Mouse (Mus musculus) kidney, embryonic 16.5 days (tissue): Measurements from ENCODE around the gene Clasp2. TPM values are rescaled to one million over a fixed set of nuclear protein-coding genes. Genes with fewer than 3 reads are reported as not detected.
"Not testable (repeated sequence)": the region's sequence is repeated elsewhere in the genome, so short reads cannot be mapped to it uniquely, and the experiment has no call there.

ENCODE experiments used
- ATAC-seq: fragments of 200-750 bp; cut with Nextera tagmentation; 2 replicates; pipeline ENCODE4 v1.8.0; 2017; ENCODE audit warnings: moderate TSS enrichment; ENCODE audit not compliant: low FRiP score, low TSS enrichment
- H3K27ac ChIP-seq: fragments of 300-500 bp; sonication (generic); 2 replicates; pipeline ENCODE4 v1.5.1; 2014; ENCODE audit warnings: low read length
- H3K27me3 ChIP-seq: fragments of 300-500 bp; sonication (generic); 2 replicates; pipeline ENCODE4 v1.6.1; 2014; ENCODE audit warnings: low read length, control low read depth, mixed read lengths; ENCODE audit not compliant: insufficient read depth
- H3K36me3 ChIP-seq: fragments of 300-500 bp; sonication (generic); 2 replicates; pipeline ENCODE4 v1.6.1; 2014; ENCODE audit warnings: low read length, control low read depth, mixed read lengths; ENCODE audit not compliant: insufficient read depth
- H3K4me1 ChIP-seq: fragments of 300-500 bp; sonication (generic); 2 replicates; pipeline ENCODE4 v1.6.1; 2014; ENCODE audit warnings: low read length, control low read depth, mixed read lengths; ENCODE audit not compliant: insufficient read depth
- H3K4me2 ChIP-seq: fragments of 300-500 bp; sonication (generic); replicated peaks from 2 replicates; pipeline ENCODE4 v1.6.1; 2014; ENCODE audit warnings: low read depth, low read length
- H3K4me3 ChIP-seq: fragments of 300-500 bp; sonication (generic); 2 replicates; pipeline ENCODE4 v1.5.1; 2014; ENCODE audit warnings: mild to moderate bottlenecking, low read length
- H3K9ac ChIP-seq: fragments of 300-500 bp; sonication (generic); replicated peaks from 2 replicates; pipeline ENCODE4 v1.6.1; 2014; ENCODE audit warnings: low read length
- H3K9me3 ChIP-seq: fragments of 300-500 bp; sonication (generic); 2 replicates; pipeline ENCODE4 v1.6.1; 2016; ENCODE audit warnings: low read length, control low read depth
- WGBS: fragments of 180-500 bp; shearing (Covaris S2); extraction: QIAGEN DNeasy Blood & Tissue Kit; methylation state at CpG from one replicate; pipeline ENCODE4 v1.1.7; 2014; 5-methylcytosine and 5-hydroxymethylcytosine counted together
- polyA plus RNA-seq: library from polyadenylated mRNA; unstranded; fragments of >200 nt; fragmentation: Nextera tagmentation; extraction: Ambion mirVana; gene quantifications from 2 replicates; pipeline ENCODE4 v1.2.1, GENCODE M21; 2015

Gene Clasp2
- polyA plus RNA-seq, 1 experiment from 2014 or later: 23.0 TPM

- H3K27ac ChIP-seq: no peak overlapping the region
- no peaks in the 10 kb centered on the region; the same call in 1 of the 2 replicates for H3K4me1 ChIP-seq
- no peaks in the 10 kb centered on the region for H3K27me3 ChIP-seq
- 31% methylated on average over 5 of the region's 5 CpGs for WGBS
- no peak for ATAC-seq
- 0 out of 2 replicates have a peak, but pooled peaks cover 3% of the 10 kb centered on the region for H3K36me3 ChIP-seq
- H3K4me2 ChIP-seq: no peak overlapping the region
- no peak overlapping the region for H3K4me3 ChIP-seq
- H3K9ac ChIP-seq: no peak overlapping the region
- H3K9me3 ChIP-seq: no peaks in the 10 kb centered on the region
Measured at GRCm38 (mm10) chr9:113783674-113784073, 42.4 kb downstream of the Clasp2 start.

- not testable (repeated sequence) for H3K9ac ChIP-seq, H3K9me3 ChIP-seq, ATAC-seq, H3K4me2 ChIP-seq, H3K27ac ChIP-seq, H3K36me3 ChIP-seq, H3K4me3 ChIP-seq, H3K27me3 ChIP-seq
- WGBS: 31% methylated on average over 6 of the region's 6 CpGs
- H3K4me1 ChIP-seq: peaks cover 13% of the 10 kb centered on the region
Measured at GRCm38 (mm10) chr9:113789283-113789682, 48.0 kb downstream of the Clasp2 start.

- H3K4me2 ChIP-seq: peak overlapping the region; percentile 68
- no peaks in the 10 kb centered on the region for H3K27me3 ChIP-seq
- H3K9me3 ChIP-seq: no peaks in the 10 kb centered on the region
- peak; percentile 96 for ATAC-seq
- H3K9ac ChIP-seq: peak overlapping the region; percentile 61
- H3K27ac ChIP-seq: peak overlapping the region; percentile 88
- peaks cover 13% of the 10 kb centered on the region for H3K4me1 ChIP-seq
- H3K4me3 ChIP-seq: peak overlapping the region; percentile 54
- no peaks in the 10 kb centered on the region for H3K36me3 ChIP-seq
- WGBS: under 1% methylated on average over 17 of the region's 17 CpGs
Measured at GRCm38 (mm10) chr9:113792651-113793512, 51.6 kb downstream of the Clasp2 start.

DNA sequence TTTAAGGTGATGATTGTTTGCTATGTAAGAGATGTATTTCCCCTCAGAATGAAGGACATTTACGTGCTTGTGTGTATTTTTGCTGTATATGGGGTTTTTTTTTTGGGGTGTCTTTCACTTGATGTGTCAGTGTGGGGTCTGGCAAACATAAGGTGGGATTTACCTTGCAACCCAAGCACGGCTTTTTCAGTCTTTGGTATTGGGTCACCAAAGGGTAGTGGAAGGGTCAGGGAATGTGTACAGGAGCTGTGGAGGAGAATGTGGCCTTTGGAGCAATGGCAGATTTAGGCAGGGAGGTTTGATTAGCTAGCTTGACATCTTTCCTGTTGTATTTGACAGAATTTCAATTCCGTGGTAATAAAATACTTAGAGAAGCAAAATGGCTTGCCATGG is 52.2 kb downstream of the Clasp2 start:
- Histone ChIP-seq H3K9me3 (no peaks in the 10 kb centered on the region), H3K4me2 (peak overlapping the region; percentile 68), H3K4me3 (peak overlapping the region; percentile 54), H3K27ac (peak overlapping the region; percentile 88), H3K4me1 (peaks cover 13% of the 10 kb centered on the region), H3K36me3 (no peaks in the 10 kb centered on the region), H3K27me3 (no peaks in the 10 kb centered on the region), H3K9ac (peak overlapping the region; percentile 61)
- no peak for ATAC-seq
- 43% methylated on average over 3 of the region's 3 CpGs for WGBS

DNA sequence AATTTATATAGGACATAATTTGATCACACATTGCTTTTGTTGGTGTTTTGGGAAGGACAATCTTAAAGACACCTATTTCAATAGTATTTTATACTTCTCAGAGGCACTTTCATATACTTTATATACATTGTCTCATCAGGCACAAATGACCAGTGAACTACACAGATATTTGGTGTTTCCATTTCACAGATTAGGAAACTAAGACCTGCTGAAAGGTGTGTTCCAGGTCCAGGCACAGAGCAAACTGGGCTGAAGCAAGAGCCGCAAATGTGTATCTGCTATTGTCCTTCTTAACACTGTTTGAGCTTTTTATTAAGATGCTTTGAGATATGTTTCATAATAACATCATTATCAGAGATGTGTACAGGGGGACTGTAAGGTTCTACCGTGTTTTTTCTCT is 52.7 kb downstream of the Clasp2 start:
- no peak overlapping the region for H3K27ac ChIP-seq
- no peaks in the 10 kb centered on the region for H3K9me3 ChIP-seq
- WGBS: 86% methylated on average over 2 of the region's 2 CpGs
- no peaks in the 10 kb centered on the region for H3K27me3 ChIP-seq
- no peaks in the 10 kb centered on the region for H3K36me3 ChIP-seq
- H3K4me2 ChIP-seq: peak overlapping the region; percentile 18; the same call in 1 of the 2 replicates
- no peak overlapping the region for H3K4me3 ChIP-seq
- peaks cover 13% of the 10 kb centered on the region for H3K4me1 ChIP-seq
- no peak for ATAC-seq
- no peak overlapping the region for H3K9ac ChIP-seq

DNA sequence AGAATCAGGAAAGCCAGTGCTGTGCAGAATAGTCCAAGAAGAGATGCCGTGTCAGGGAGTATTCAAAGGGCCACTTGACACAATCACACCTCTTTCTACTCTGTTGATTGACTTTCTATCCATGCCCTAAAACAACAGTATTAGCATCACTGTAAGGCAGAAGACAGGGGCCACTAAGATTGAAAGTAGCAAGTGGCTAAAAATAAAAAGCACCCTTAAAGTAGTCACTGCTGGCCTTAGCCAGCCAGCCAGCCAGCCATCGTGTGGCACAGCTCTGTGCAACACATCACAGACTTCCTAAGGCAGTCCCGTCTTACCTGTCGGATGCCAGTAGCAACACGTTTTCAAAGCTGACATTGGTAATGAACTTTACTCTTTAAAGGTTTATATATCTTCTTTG is 55.9 kb downstream of the Clasp2 start:
- ATAC-seq: no peak
- H3K4me3 ChIP-seq: no peak overlapping the region
- peaks cover 10% of the 10 kb centered on the region for H3K4me1 ChIP-seq
- no peaks in the 10 kb centered on the region for H3K9me3 ChIP-seq
- H3K9ac ChIP-seq: no peak overlapping the region
- no peaks in the 10 kb centered on the region for H3K27me3 ChIP-seq
- no peak overlapping the region for H3K27ac ChIP-seq
- H3K36me3 ChIP-seq: no peaks in the 10 kb centered on the region
- 82% methylated on average over 5 of the region's 5 CpGs for WGBS
- H3K4me2 ChIP-seq: no peak overlapping the region

DNA sequence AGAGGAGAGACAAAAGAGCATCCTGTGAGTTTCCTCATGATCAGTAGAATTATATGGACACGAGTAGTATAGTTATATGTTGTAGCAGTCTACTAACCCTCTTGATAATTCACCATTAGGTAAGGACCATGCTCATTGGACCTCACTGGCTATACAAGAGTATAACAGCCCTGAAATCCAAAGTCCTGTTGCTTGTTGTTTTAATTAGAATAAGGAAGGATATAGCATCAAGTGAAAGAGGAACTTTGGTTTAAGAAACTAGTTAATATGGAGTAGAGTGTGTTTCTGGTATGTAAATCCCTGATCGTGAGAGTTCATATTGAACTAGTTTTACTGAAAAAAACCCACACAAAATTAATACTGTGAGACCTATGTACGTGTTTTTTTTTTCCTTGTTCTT is 59.4 kb downstream of the Clasp2 start:
- Histone ChIP-seq H3K4me3 (no peak overlapping the region), H3K9me3 (no peaks in the 10 kb centered on the region), H3K27me3 (no peaks in the 10 kb centered on the region), H3K27ac (no peak overlapping the region), H3K4me2 (no peak overlapping the region), H3K36me3 (no peaks in the 10 kb centered on the region), H3K9ac (no peak overlapping the region), H3K4me1 (no peaks in the 10 kb centered on the region)
- ATAC-seq: no peak
- 87% methylated on average over 3 of the region's 3 CpGs for WGBS

DNA sequence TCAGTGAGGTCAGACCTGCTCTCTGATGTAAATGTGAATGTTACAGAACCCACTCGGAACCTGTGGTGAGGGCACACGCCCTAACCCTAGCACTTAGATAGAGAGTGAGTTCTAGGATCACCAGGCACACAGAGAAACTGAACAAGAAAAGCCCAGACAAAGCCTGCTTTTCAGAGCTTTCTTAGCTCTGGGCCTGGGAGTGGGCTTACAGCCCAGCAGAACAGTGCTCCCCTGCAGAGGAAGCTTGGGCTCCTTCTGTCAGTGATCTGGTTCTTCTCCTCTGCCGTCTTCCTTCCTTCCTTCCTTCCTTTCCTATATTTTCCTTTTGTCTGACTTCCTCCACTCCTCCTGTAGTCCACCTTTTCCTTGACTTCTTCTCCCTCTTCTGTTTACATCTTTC is 61.5 kb downstream of the Clasp2 start:
- ATAC-seq: no peak
- Histone ChIP-seq H3K27me3 (no peaks in the 10 kb centered on the region), H3K4me1 (no peaks in the 10 kb centered on the region), H3K9ac (no peak overlapping the region), H3K9me3 (no peaks in the 10 kb centered on the region), H3K4me3 (no peak overlapping the region), H3K4me2 (no peak overlapping the region), H3K27ac (no peak overlapping the region), H3K36me3 (no peaks in the 10 kb centered on the region)
- 81% methylated on average over 3 of the region's 3 CpGs for WGBS

GRCm38 (mm10) chr9:113803751-113804150 is 62.5 kb downstream of the Clasp2 start:
- Histone ChIP-seq H3K4me3 (no peak overlapping the region), H3K4me2 (no peak overlapping the region), H3K27ac (no peak overlapping the region), H3K9ac (no peak overlapping the region), H3K9me3 (no peaks in the 10 kb centered on the region), H3K36me3 (no peaks in the 10 kb centered on the region), H3K27me3 (no peaks in the 10 kb centered on the region), H3K4me1 (no peaks in the 10 kb centered on the region)
- 84% methylated on average over 2 of the region's 2 CpGs for WGBS
- ATAC-seq: no peak

DNA sequence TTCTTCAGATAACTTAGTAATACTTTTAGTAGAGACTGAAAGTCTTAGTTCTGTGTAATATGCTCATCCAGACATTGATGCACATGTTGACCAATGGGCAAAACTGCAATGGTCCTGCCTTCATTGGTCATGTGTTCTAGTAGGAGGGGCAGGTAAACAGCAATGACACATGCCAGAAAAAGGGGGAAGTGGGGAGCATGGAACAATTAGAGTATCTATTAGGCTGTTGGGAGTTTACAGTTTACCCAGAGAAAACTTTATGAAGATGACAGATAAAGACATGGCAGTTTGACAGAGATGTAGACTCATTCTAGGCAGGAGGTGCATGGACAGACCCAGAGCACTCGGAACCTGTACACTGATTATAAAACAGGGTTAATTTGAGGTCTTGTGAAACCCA is 64.1 kb downstream of the Clasp2 start:
- Histone ChIP-seq H3K4me1 (no peaks in the 10 kb centered on the region), H3K27me3 (no peaks in the 10 kb centered on the region), H3K9me3 (no peaks in the 10 kb centered on the region), H3K4me2 (no peak overlapping the region), H3K36me3 (no peaks in the 10 kb centered on the region), H3K9ac (no peak overlapping the region), H3K4me3 (no peak overlapping the region), H3K27ac (no peak overlapping the region)
- ATAC-seq: no peak
- 84% methylated on average over 1 of the region's 1 CpGs for WGBS
